8 mouse cellular contexts compared by ENCODE assay signal in genomic region chr3:134238621-134239310, GRCm38 (mm10). TPM values are rescaled to one million over a fixed set of nuclear protein-coding genes. Genes with fewer than 3 reads are reported as not detected.
DNase-seq lines count a peak whose midpoint lies in the region; ATAC-seq lines count a peak whose summit lies in the region.

No protein-coding gene starts in this region.

- no peak for ATAC-seq in embryonic facial prominence, embryonic 12.5 days (ENCODE audit: insufficient number of reproducible peaks, insufficient read depth, low FRiP score, low TSS enrichment)
- no peak for ATAC-seq in liver, embryonic 12.5 days

- peak overlapping the region; percentile 84 for H3K9ac ChIP-seq in embryonic facial prominence, embryonic 12.5 days
- H3K9ac ChIP-seq in liver, embryonic 12.5 days, result no peak overlapping the region; the same call in 1 of the 2 replicates

- 1% methylated on average over 14 of the region's 14 CpGs for WGBS in embryonic facial prominence, embryonic 12.5 days
- WGBS in liver, embryonic 12.5 days (ENCODE audit: insufficient replicate concordance), result 5% methylated on average over 14 of the region's 14 CpGs

- no peaks in the 10 kb centered on the region for H3K27me3 ChIP-seq in embryonic facial prominence, embryonic 12.5 days
- H3K27me3 ChIP-seq in liver, embryonic 12.5 days (replicated peaks), result peaks cover 57% of the 10 kb centered on the region

- H3K36me3 ChIP-seq in embryonic facial prominence, embryonic 12.5 days, result no peaks in the 10 kb centered on the region
- H3K36me3 ChIP-seq in liver, embryonic 12.5 days, result no peaks in the 10 kb centered on the region

- H3K4me2 ChIP-seq in embryonic facial prominence, embryonic 12.5 days (replicated peaks), result peak overlapping the region; percentile 83
- H3K4me2 ChIP-seq in liver, embryonic 12.5 days, result peak overlapping the region; percentile 75

- peaks cover 11% of the 10 kb centered on the region for H3K4me1 ChIP-seq in embryonic facial prominence, embryonic 12.5 days
- peaks cover 11% of the 10 kb centered on the region; the same call in 1 of the 2 replicates for H3K4me1 ChIP-seq in liver, embryonic 12.5 days

- intact Hi-C loops in heart, postnatal 10 days (cut with DNase I), result loop anchor here (5.0 kb wide), 1 partner anchor 1146 kb away; the partner anchor contains the start of genes Gstcd and Ints12

- H3K4me3 ChIP-seq in embryonic facial prominence, embryonic 12.5 days, result peak overlapping the region; percentile 72
- H3K4me3 ChIP-seq in liver, embryonic 12.5 days, result peak overlapping the region; percentile 59

- no peaks in the 10 kb centered on the region for H3K9me3 ChIP-seq in embryonic facial prominence, embryonic 12.5 days
- H3K9me3 ChIP-seq in liver, embryonic 12.5 days (replicated peaks), result no peaks in the 10 kb centered on the region

- DNase-seq in 3T3-L1 (ENCODE audit: low read depth, low spot score) (peak; percentile 15), ES-CJ7 (ENCODE audit: low read depth, low spot score) (peak; percentile 37)
- DNase-seq in heart, postnatal 10 days, result peak; percentile 6 to 35
- DNase-seq in retina, embryonic 14.5 days (ENCODE audit: low spot score), result peak; percentile 70
- no peak for DNase-seq in thymus, postnatal 36 days
- DNase-seq in spleen, adult 18-20 months, result no peak

- H3K27ac ChIP-seq in embryonic facial prominence, embryonic 12.5 days, result peak overlapping the region; percentile 98
- no peak overlapping the region for H3K27ac ChIP-seq in liver, embryonic 12.5 days

RNA-seq across cellular contexts. Expression of gene Cxxc4, which starts 2.5 kb away (rescaled TPM):
- 6.8 and 9.1 TPM in 2 replicates for polyA plus RNA-seq in embryonic facial prominence, embryonic 12.5 days (2016; fragmentation: Nextera tagmentation; extraction: Ambion mirVana)
- 1 to 10 TPM; 2.3 to 2.7 TPM for total RNA-seq in heart, postnatal 10 days (2021)
- polyA plus RNA-seq in liver, embryonic 12.5 days (2016; fragmentation: Nextera tagmentation; extraction: Ambion mirVana), result 0.72 and 0.73 TPM in 2 replicates

Comparison
In these comparisons a context has a peak if more than half of its experiments do, and no peak if none do; other contexts are left out.
1. DNase-seq: peak in 3T3-L1 (single experiment), ES-CJ7 (single experiment), heart, postnatal 10 days (2 of 2) and retina, embryonic 14.5 days (single experiment); none in thymus, postnatal 36 days (0 of 2) and spleen, adult 18-20 months (0 of 2).